Mouse (Mus musculus) hindbrain, embryonic 11.5 days (tissue): ENCODE results near the gene Ccdc88c. TPM values are rescaled to one million over a fixed set of nuclear protein-coding genes. Genes with fewer than 3 reads are reported as not detected.

Experiments
- ATAC-seq: fragments of 200-750 bp; cut with Nextera tagmentation; 2 replicates; pipeline ENCODE4 v1.8.0; 2017; ENCODE audit warnings: mild to moderate bottlenecking, moderate TSS enrichment, moderate library complexity; ENCODE audit not compliant: low FRiP score
- DNase-seq: peaks from one replicate; pipeline ENCODE4 v3.0.0-alpha.2; 2015; ENCODE audit warnings: low spot score
- H3K27ac ChIP-seq: fragments of 300-500 bp; sonication (generic); 2 replicates; pipeline ENCODE4 v1.5.1; 2014; ENCODE audit warnings: mild to moderate bottlenecking, low read depth, low read length
- H3K27me3 ChIP-seq: fragments of 300-500 bp; sonication (generic); 2 replicates; pipeline ENCODE4 v1.6.1; 2014; ENCODE audit warnings: mild to moderate bottlenecking, low read length, moderate library complexity, mixed read lengths; ENCODE audit not compliant: control insufficient read depth, insufficient read depth
- H3K36me3 ChIP-seq: fragments of 300-500 bp; sonication (generic); 2 replicates; pipeline ENCODE4 v1.6.1; 2014; ENCODE audit warnings: mild to moderate bottlenecking, low read length, moderate library complexity, mixed read lengths; ENCODE audit not compliant: control insufficient read depth, insufficient read depth
- H3K4me1 ChIP-seq: fragments of 300-500 bp; sonication (generic); replicated peaks from 2 replicates; pipeline ENCODE4 v1.6.1; 2014; ENCODE audit warnings: low read length, mixed read lengths; ENCODE audit not compliant: control insufficient read depth, insufficient read depth
- H3K4me2 ChIP-seq: fragments of 300-500 bp; sonication (generic); replicated peaks from 2 replicates; pipeline ENCODE4 v1.6.1; 2014; ENCODE audit warnings: mild to moderate bottlenecking, low read depth, low read length
- H3K4me3 ChIP-seq: fragments of 300-500 bp; sonication (generic); 2 replicates; pipeline ENCODE4 v1.5.1; 2014; ENCODE audit warnings: low read depth, low read length
- H3K9ac ChIP-seq: fragments of 300-500 bp; sonication (generic); 2 replicates; pipeline ENCODE4 v1.6.1; 2014; ENCODE audit warnings: low read depth, low read length
- H3K9me3 ChIP-seq: fragments of 300-500 bp; sonication (generic); 2 replicates; pipeline ENCODE4 v1.6.1; 2016; ENCODE audit warnings: low read length; ENCODE audit not compliant: control insufficient read depth
- WGBS: fragments of 180-500 bp; shearing (Covaris S2); extraction: QIAGEN DNeasy Blood & Tissue Kit; methylation state at CpG from one replicate; pipeline ENCODE4 v1.1.7; 2014; 5-methylcytosine and 5-hydroxymethylcytosine counted together
- polyA plus RNA-seq: library from polyadenylated mRNA; unstranded; fragments of >200 nt; fragmentation: Nextera tagmentation; extraction: Ambion mirVana; gene quantifications from 2 replicates; pipeline ENCODE4 v1.2.1, GENCODE M21; 2014

Gene Ccdc88c
- polyA plus RNA-seq, 1 experiment from 2014 or later, result 14.1 TPM

- H3K27ac ChIP-seq, result no peak overlapping the region
- no peak overlapping the region for H3K9ac ChIP-seq
- 73% methylated on average over 14 of the region's 14 CpGs for WGBS
- H3K36me3 ChIP-seq, result 0 out of 2 replicates have a peak, but pooled peaks cover 3% of the 10 kb centered on the region
- H3K9me3 ChIP-seq, result no peaks in the 10 kb centered on the region
- DNase-seq, result peak; percentile 89
- H3K4me1 ChIP-seq, result no peaks in the 10 kb centered on the region
- H3K4me3 ChIP-seq, result no peak overlapping the region
- peak; percentile 58; the same call in 1 of the 2 replicates for ATAC-seq
- H3K4me2 ChIP-seq, result no peak overlapping the region
- H3K27me3 ChIP-seq, result no peaks in the 10 kb centered on the region
These were observed 102.9 kb downstream of the Ccdc88c start for GRCm38 (mm10) chr12:100925644-100926619.

GRCm38 (mm10) chr12:100924646-100925339, 104.1 kb downstream of the Ccdc88c start:
- ATAC-seq (no peak), DNase-seq (no peak)
- H3K4me1 ChIP-seq, result no peaks in the 10 kb centered on the region
- H3K9ac ChIP-seq, result no peak overlapping the region
- H3K27ac ChIP-seq, result no peak overlapping the region
- H3K4me3 ChIP-seq, result no peak overlapping the region
- H3K36me3 ChIP-seq, result 0 out of 2 replicates have a peak, but pooled peaks cover 3% of the 10 kb centered on the region
- H3K27me3 ChIP-seq, result no peaks in the 10 kb centered on the region
- H3K9me3 ChIP-seq, result no peaks in the 10 kb centered on the region
- WGBS, result 92% methylated on average over 15 of the region's 15 CpGs
- H3K4me2 ChIP-seq, result no peak overlapping the region

- no peaks in the 10 kb centered on the region for H3K9me3 ChIP-seq
- H3K9ac ChIP-seq, result no peak overlapping the region
- H3K36me3 ChIP-seq, result no peaks in the 10 kb centered on the region
- peaks cover 7% of the 10 kb centered on the region; the same call in 1 of the 2 replicates for H3K27me3 ChIP-seq
- no peak for ATAC-seq
- H3K4me3 ChIP-seq, result no peak overlapping the region
- H3K27ac ChIP-seq, result no peak overlapping the region
- no peak overlapping the region for H3K4me2 ChIP-seq
- no peak for DNase-seq
- 0 out of 2 replicates have a peak, but pooled peaks cover 2% of the 10 kb centered on the region for H3K4me1 ChIP-seq
- 91% methylated on average over 12 of the region's 12 CpGs for WGBS
These were observed 118.1 kb downstream of the Ccdc88c start for GRCm38 (mm10) chr12:100910731-100911130.

- Histone ChIP-seq H3K27me3 (peaks cover 7% of the 10 kb centered on the region; the same call in 1 of the 2 replicates), H3K9ac (no peak overlapping the region), H3K4me1 (0 out of 2 replicates have a peak, but pooled peaks cover 2% of the 10 kb centered on the region), H3K36me3 (no peaks in the 10 kb centered on the region), H3K4me2 (no peak overlapping the region), H3K27ac (no peak overlapping the region), H3K9me3 (no peaks in the 10 kb centered on the region), H3K4me3 (no peak overlapping the region)
- 77% methylated on average over 6 of the region's 6 CpGs for WGBS
- ATAC-seq (no peak), DNase-seq (no peak)
These were observed 119.1 kb downstream of the Ccdc88c start for GRCm38 (mm10) chr12:100909765-100910164.

GRCm38 (mm10) chr12:100908298-100909034, 120.4 kb downstream of the Ccdc88c start:
- H3K4me1 ChIP-seq, result 0 out of 2 replicates have a peak, but pooled peaks cover 2% of the 10 kb centered on the region
- no peaks in the 10 kb centered on the region for H3K36me3 ChIP-seq
- DNase-seq (no peak), ATAC-seq (peak; percentile 43; the same call in 1 of the 2 replicates)
- peaks cover 7% of the 10 kb centered on the region; the same call in 1 of the 2 replicates for H3K27me3 ChIP-seq
- peak overlapping the region; percentile 42 for H3K4me3 ChIP-seq
- H3K9ac ChIP-seq, result peak overlapping the region; percentile 67
- H3K27ac ChIP-seq, result no peak overlapping the region
- H3K4me2 ChIP-seq, result peak overlapping the region; percentile 83
- WGBS, result 17% methylated on average over 10 of the region's 10 CpGs
- no peaks in the 10 kb centered on the region for H3K9me3 ChIP-seq

- Histone ChIP-seq H3K9me3 (no peaks in the 10 kb centered on the region), H3K4me1 (0 out of 2 replicates have a peak, but pooled peaks cover 2% of the 10 kb centered on the region), H3K4me2 (peak within 1 kb of the TSS; percentile 83), H3K27ac (no peak within 1 kb of the TSS), H3K27me3 (peaks cover 7% of the 10 kb centered on the region; the same call in 1 of the 2 replicates), H3K4me3 (peak within 1 kb of the TSS; percentile 42), H3K36me3 (no peaks in the 10 kb centered on the region), H3K9ac (peak within 1 kb of the TSS; percentile 67)
- 6% methylated on average over 37 of the region's 39 CpGs for WGBS
- ATAC-seq, result peak; percentile 81
- DNase-seq, result peak; percentile 57
These were observed 121.1 kb downstream of the Ccdc88c start, which contains the start of gene Gpr68 for GRCm38 (mm10) chr12:100907598-100908297. Gene Gpr68 (minus strand): TSS chr12:100908198.

GRCm38 (mm10) chr12:100906861-100907260, 122.0 kb downstream of the Ccdc88c start:
- no peak overlapping the region for H3K9ac ChIP-seq
- 79% methylated on average over 5 of the region's 5 CpGs for WGBS
- H3K4me1 ChIP-seq, result 0 out of 2 replicates have a peak, but pooled peaks cover 2% of the 10 kb centered on the region
- H3K36me3 ChIP-seq, result no peaks in the 10 kb centered on the region
- H3K9me3 ChIP-seq, result no peaks in the 10 kb centered on the region
- H3K27ac ChIP-seq, result no peak overlapping the region
- peaks cover 7% of the 10 kb centered on the region; the same call in 1 of the 2 replicates for H3K27me3 ChIP-seq
- no peak overlapping the region for H3K4me2 ChIP-seq
- H3K4me3 ChIP-seq, result no peak overlapping the region
- DNase-seq, result no peak
- ATAC-seq, result no peak
